Mouse (Mus musculus) gastrocnemius, postnatal 25 days (tissue): ENCODE measurements around the gene Uchl1. TPM values are rescaled to one million over a fixed set of nuclear protein-coding genes. Genes with fewer than 3 reads are reported as not detected.

Experiments
- DNase-seq: peaks from one replicate; pipeline ENCODE4 v3.0.0; 2022
- long read RNA-seq, 2 experiments: library from polyadenylated mRNA; stranded (forward); transcript quantifications; one replicate each; pipeline ENCODE4 v2.0.0; 2021
- total RNA-seq, 2 experiments: library from RNA; stranded (reverse); gene quantifications; 1 replicate in 1 of 2; 2 replicates in 1 of 2; pipeline ENCODE4 v1.2.3; 2021

Gene Uchl1
- 1 to 10 TPM; 4.2 to 6.2 TPM for total RNA-seq
- long read RNA-seq, experiment 1, partial matches to known transcripts = 0 of 2 reads
- long read RNA-seq, experiment 1, other reads (novel, unspliced or antisense) = 2 of 2 reads
- long read RNA-seq, experiment 2, partial matches to known transcripts = 0 of 4 reads
- long read RNA-seq, experiment 2, other reads (novel, unspliced or antisense) = 3 of 4 reads

DNA sequence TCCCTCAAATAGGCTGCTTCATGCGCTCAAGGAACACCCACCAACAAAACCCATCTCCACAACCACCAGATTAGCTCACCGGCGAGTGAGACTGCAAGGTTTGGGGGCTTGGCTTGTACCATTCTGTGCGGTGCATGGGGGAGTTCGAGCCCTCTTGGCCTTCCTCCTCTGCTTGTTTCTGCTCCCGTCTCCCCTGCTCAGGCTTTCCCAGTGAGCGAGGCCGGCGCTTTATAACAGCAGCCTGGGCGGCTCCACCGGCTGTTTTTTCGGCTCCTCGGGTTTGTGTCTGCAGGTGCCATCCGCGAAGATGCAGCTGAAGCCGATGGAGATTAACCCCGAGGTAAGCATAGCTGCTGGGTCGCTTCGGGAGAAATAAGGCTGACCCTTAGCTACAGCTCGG, at the start of gene Uchl1:
Uchl1 (plus strand) TSS at position 109 of the 400 bp plus-strand sequence.
- DNase-seq = peak; percentile 33

DNA sequence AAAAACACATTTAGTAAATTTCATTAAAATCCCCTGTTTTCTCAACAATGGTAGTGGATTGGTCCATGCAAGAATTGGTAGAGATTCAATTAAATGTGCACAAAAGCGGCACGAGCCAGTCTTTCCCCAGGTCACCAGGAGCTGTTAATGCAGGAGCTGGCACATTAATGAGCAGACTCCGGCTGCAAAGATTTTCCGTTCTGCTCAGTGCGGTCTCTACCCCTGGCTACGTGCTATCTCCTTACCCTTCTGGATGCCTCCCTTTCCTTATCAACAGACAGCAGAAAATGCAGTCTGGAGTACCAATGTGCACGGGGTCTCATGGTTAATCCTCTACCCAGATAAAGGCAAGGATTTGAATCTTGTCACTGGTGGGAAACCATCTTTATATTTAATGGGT, 48.1 kb upstream of the Uchl1 start:
- no peak for DNase-seq

DNA sequence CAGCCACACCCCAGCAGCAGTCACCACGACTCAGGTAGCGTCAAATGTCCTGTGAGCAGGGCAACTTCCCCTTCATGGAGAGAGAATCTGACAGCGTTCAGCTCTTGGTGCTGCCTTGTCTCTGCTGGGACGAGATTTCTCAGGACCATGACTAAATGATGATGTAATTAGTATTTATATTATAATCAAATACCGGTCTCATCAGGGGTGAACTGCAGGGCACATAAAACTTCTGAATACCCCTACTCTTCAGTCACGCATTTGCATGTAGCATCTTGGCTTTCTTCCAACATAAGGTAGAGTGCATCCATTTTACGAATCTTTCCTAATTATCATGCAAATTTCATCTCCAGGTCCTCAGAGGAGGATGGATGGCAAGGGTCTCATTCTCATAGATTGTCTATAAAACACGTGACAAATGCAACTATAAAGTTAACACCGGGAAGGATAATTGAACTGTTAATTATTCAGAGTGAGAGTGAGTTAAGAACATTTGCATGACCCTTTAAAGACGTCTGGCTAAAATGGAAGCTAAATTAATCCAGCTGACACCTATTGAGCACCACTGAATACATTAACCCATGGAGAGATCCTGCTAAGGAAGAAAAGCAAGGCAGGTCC, 40.3 kb upstream of the Uchl1 start:
- no peak for DNase-seq

DNA sequence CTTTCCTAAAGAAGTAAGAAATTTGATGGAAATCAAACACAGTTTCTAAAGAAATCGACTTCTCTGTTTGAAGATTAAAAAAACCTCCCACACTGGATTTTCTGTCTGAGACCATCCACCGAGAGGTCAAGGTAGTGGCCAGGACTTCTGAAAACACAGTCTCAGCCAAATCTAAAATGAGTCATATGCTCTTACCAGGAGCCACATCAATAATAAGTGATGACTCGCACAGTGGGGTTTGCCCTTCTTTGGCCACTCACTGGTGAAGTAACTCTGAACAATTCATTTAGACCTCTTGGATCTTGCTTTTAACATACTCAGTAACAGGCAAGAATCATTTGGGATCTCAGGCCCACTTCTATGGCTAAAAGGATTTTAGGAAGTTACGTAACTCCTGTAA, 33.7 kb upstream of the Uchl1 start:
- DNase-seq = no peak

DNA sequence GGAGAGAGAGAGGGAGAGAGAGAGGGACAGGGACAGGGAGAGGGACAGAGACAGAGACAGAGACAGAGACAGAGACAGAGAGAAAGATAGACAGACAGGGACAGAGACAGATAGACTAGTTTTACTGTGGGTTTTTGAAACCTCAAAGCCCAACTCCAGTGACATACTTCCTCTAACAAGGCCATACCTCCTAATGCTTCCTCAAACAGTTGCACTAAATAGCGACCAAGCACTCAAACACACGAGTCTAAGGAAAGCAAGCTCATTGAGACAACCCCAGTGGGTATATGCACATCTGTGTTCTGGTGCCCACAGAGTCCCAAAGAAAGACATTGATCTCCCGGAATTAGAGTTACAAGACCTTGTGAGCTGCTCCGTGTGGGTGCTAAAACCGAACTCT, 32.6 kb upstream of the Uchl1 start:
- DNase-seq = no peak

GRCm38 (mm10) chr5:66647504-66647903, 28.4 kb upstream of the Uchl1 start:
- DNase-seq = no peak

DNA sequence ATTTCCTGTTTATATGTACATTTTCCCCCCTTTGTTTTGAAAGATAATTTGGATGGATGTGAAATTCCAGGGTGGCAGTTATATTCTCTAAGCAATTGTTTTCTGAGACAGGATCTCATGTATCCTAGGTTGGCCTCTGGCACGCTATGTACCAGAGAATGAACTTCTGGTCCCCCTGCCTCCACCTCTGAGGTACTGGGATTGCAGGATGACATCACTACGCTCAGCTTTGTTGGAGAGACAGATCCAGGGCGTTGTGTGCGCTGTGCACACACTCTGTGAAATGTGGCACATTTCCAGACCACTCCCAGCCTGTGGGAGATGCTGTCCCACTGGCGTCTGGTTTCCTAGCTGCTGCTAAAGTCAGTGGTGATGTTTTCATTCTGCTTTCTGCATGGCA, 21.7 kb upstream of the Uchl1 start:
- DNase-seq = peak; percentile 39

DNA sequence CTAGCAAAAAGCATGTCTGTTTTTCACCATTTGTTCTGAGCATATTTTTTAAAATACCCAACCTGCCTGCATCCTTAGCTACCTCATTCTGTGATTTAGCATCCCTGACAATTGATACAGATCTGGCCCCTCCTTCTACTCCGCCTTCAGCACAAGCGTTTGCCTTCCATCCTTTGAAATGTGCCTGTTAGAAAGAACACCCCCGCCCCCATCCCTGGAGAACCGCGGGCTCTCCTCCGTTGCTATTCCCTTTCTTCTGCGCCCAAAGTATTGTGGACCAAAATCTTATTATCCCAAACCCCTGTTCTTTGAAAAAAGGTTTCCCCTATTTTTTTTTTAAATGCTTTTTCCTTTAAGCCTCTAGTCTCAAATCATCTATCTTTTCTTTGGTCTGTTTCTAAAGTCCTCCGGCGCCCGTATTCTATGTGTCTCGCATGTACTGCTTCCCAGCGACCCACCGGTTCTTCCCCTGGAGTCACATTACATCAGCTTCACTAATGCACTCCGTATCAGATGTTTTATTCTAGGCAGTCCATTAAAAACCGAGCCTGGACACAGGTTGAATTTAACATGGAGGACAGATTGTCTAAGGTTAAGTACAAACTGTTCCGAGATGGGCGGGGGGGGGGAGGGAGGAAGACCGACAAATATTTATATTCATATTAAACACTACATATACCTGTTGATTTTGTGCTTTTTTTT, 551 bp upstream of the Uchl1 start:
- DNase-seq = no peak

DNA sequence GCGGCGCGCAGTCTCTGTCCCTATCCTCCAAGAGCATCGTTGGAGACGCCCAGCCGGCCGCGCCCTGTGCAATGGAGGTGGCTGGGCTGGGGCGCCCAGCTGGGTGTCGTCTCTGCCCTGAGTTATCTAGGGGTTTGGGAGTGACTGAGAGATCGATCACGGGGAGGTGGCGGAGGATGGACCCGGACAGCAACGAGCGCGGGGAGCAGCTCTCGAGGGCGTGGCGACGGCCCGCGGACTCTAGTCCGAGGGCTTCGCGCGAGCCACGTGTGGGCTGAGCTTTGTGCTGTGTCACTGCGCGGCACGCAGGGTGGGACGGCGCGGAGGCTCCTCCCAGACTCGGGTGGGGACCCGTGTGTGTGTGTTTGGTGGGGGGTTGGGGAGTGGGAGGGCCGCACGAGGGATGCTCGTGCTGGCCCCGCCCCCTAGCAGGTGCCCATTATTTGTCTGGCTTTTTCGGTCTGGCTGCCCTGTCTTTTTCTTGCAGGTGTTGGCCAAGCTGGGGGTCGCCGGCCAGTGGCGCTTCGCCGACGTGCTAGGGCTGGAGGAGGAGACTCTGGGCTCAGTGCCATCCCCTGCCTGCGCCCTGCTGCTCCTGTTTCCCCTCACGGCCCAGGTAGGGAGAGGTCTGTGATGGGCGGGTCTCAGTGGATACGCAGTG, 696 bp downstream of the Uchl1 start:
- peak; percentile 19 for DNase-seq

GRCm38 (mm10) chr5:66677411-66678345, 1.8 kb downstream of the Uchl1 start:
- DNase-seq = no peak

- no peak for DNase-seq
Measured at GRCm38 (mm10) chr5:66679222-66679621, 3.3 kb downstream of the Uchl1 start.

DNA sequence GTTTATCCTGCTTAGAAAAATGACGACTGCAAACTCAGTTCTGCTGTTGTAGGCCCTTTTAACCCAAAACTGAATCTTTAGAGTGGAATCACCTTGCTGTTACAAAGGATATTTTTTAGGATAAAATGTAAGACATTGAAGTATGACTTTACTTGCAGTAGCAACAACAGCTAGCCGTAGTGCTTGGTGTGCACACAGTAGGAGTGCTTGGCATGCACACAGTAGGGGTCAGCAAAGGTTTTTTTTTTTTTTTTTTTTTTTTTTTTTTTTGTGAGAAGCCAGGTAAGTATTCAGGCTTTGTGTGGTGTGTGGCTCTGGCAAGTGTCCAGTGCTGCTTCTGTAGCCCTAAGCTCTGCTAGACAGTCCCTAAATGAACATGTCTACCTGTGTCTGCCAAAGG, 10.0 kb downstream of the Uchl1 start:
- DNase-seq = no peak

DNA sequence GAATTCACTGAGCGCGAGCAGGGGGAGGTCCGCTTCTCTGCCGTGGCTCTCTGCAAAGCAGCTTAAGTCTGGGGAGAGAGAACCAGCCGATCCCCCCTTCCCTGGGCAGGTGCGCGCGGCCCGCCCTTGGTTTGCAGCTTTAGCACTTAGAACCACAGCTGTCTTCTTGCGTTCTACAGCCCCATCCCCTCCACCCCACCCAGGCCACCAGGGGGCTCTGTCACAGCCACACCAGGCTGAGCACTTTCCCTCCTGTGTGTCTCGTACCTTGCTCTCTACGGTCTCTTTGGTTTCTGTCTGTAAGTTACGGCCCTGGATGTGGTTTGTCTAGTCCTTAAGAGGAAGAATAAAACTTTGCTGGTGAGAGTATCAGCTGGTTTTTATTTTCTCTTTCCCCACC, 11.0 kb downstream of the Uchl1 start:
- no peak for DNase-seq

GRCm38 (mm10) chr5:66687737-66688136, 11.8 kb downstream of the Uchl1 start:
- no peak for DNase-seq

DNA sequence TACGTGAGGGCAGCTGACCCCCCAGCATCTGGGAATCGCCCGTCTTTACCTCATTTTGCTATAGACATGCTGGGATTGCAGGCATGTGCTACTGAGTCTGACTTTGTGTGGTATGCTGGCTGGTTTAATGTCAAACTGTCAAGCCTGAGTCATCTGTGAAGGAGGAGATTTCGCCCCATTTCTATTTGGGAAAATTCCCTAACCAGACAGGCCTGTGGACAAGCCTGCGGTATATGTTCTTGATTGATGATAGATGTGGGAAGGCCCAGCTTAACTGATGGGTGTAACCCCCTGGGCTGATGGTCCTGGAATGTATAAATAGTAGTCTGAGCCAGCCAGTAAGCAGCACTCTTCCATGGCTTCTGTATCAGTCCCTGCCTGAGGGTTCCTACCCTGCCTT, 12.4 kb downstream of the Uchl1 start:
- DNase-seq = no peak

GRCm38 (mm10) chr5:66689796-66690195, 13.9 kb downstream of the Uchl1 start:
- no peak for DNase-seq

GRCm38 (mm10) chr5:66693231-66693630, 17.3 kb downstream of the Uchl1 start:
- no peak for DNase-seq

DNA sequence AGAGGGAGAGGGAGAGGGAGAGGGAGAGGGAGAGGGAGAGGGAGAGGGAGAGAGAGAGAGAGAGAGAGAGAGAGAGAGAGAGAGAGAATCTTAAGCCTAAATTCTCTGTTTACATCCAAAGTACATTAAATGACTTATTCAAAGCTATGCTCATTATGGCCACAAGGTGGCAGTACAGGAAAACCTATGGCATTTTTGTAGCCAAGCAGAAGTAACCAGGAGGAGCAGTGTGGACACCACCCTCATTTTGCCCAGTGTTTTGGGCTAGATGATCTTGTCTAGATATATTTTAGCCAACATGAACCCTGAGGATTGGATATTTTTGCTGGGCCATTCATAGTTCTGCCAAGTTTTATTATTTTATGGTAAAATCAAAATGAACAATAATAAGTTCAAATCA, 21.2 kb downstream of the Uchl1 start:
- no peak for DNase-seq

DNA sequence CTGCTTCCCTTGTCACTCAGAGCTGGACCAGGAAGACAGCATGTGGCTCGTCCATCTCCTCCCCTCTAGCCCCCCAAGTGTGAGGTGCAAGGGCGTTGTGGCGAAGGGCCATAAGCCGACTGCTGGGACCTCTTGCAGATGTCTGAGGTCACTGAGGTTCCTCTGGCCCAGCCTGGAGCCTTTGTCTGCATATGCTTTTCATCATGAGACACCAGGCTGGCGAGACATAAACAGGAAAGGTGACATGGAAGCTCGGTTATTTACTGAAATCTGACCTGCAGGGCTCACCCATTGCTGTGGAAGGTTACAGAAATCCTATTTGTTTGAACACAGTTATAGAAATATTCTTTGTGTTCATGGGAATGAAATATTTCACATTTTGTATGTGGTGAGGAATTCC, 24.0 kb downstream of the Uchl1 start:
- DNase-seq = no peak

GRCm38 (mm10) chr5:66701951-66702350, 26.1 kb downstream of the Uchl1 start:
- no peak for DNase-seq

- DNase-seq = no peak
Measured at GRCm38 (mm10) chr5:66703317-66704004, 27.6 kb downstream of the Uchl1 start.
